Mouse (Mus musculus) small intestine, adult 2 months (tissue): ENCODE data around the gene Cplx2.

Experiments used
- CTCF ChIP-seq: fragments of 200-500 bp; IDR thresholded peaks from 2 replicates; pipeline ENCODE4 v1.5.1; 2012; ENCODE audit warnings: low read depth, mild to moderate bottlenecking, control low read depth, inconsistent platforms, low read length, moderate library complexity, mixed read lengths; ENCODE audit not compliant: insufficient replicate concordance, insufficient read length; ENCODE audit errors: extremely low read depth
- POLR2A ChIP-seq: fragments of 200-500 bp; IDR thresholded peaks from 2 replicates; pipeline ENCODE4 v1.6.1; 2012; ENCODE audit warnings: low read depth, mild to moderate bottlenecking, control low read depth, inconsistent platforms, low read length, moderate library complexity

DNA sequence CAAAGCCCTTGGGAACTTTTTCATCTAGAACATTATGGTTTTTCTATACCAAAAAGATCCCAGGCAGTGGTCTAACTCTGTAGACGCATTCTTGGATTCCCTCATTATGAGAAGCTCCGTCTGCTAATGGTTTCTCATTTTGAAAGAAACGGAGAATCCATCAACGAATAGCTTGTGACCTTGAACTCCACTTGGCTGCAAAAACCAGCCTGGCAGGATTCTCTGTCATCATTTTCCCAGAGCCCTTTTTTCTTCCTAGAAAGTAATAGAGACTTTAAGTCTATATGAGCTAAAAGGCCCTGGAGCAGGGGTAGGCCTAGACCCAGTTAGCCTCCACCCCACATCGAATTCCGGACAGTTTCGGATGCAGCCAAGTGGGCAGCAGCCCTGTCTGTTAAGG is 5.6 kb downstream of the Cplx2 start:
- TF ChIP-seq POLR2A = no peak
- no peak for TF ChIP-seq CTCF
